Mouse (Mus musculus): ENCODE data around the gene Gm5737. TPM values are rescaled to one million over a fixed set of nuclear protein-coding genes. Genes with fewer than 3 reads are reported as not detected.

Gene Gm5737
- 0.06 TPM in 1 of 2 replicates, not detected in the other for polyA plus RNA-seq (2012; rRNA removed)

GRCm38 (mm10) chr7:120811834-120812415 is at the start of gene Gm5737:
Gm5737 (plus strand) TSS chr7:120812365.
- no peak for DNase-seq (ENCODE audit: low spot score)

- no peak for DNase-seq (ENCODE audit: low spot score)
Measured at GRCm38 (mm10) chr7:120767369-120767768, 44.8 kb upstream of the Gm5737 start.

GRCm38 (mm10) chr7:120771389-120771788 is 40.8 kb upstream of the Gm5737 start:
- DNase-seq (ENCODE audit: low spot score): no peak

GRCm38 (mm10) chr7:120778012-120778411 is 34.2 kb upstream of the Gm5737 start:
- DNase-seq (ENCODE audit: low spot score): no peak

- DNase-seq (ENCODE audit: low spot score): no peak
Measured at GRCm38 (mm10) chr7:120795544-120795943, 16.6 kb upstream of the Gm5737 start.

- DNase-seq (ENCODE audit: low spot score): no peak
Measured at GRCm38 (mm10) chr7:120796369-120796768, 15.8 kb upstream of the Gm5737 start.

- no peak for DNase-seq (ENCODE audit: low spot score)
Measured at GRCm38 (mm10) chr7:120803268-120803667, 8.9 kb upstream of the Gm5737 start.

GRCm38 (mm10) chr7:120809705-120810104 is 2.5 kb upstream of the Gm5737 start:
- no peak for DNase-seq (ENCODE audit: low spot score)

GRCm38 (mm10) chr7:120817552-120817951 is 5.4 kb downstream of the Gm5737 start:
- DNase-seq (ENCODE audit: low spot score): no peak

GRCm38 (mm10) chr7:120819386-120819785 is 7.2 kb downstream of the Gm5737 start:
- no peak for DNase-seq (ENCODE audit: low spot score)

GRCm38 (mm10) chr7:120823248-120823647 is 11.1 kb downstream of the Gm5737 start:
- no peak for DNase-seq (ENCODE audit: low spot score)

GRCm38 (mm10) chr7:120825097-120825496 is 12.9 kb downstream of the Gm5737 start:
- no peak for DNase-seq (ENCODE audit: low spot score)

- DNase-seq (ENCODE audit: low spot score): no peak
Measured at GRCm38 (mm10) chr7:120826408-120826807, 14.2 kb downstream of the Gm5737 start.

- DNase-seq (ENCODE audit: low spot score): peak; percentile 42
Measured at GRCm38 (mm10) chr7:120830431-120831381, 18.5 kb downstream of the Gm5737 start.

GRCm38 (mm10) chr7:120834426-120834825 is 22.3 kb downstream of the Gm5737 start:
- no peak for DNase-seq (ENCODE audit: low spot score)

- peak; percentile 46 for DNase-seq (ENCODE audit: low spot score)
Measured at GRCm38 (mm10) chr7:120834863-120835372, 22.8 kb downstream of the Gm5737 start.

GRCm38 (mm10) chr7:120835449-120836359 is 23.5 kb downstream of the Gm5737 start:
- peak; percentile 96 for DNase-seq (ENCODE audit: low spot score)

- no peak for DNase-seq (ENCODE audit: low spot score)
Measured at GRCm38 (mm10) chr7:120836361-120836760, 24.2 kb downstream of the Gm5737 start.

- DNase-seq (ENCODE audit: low spot score): no peak
Measured at GRCm38 (mm10) chr7:120838436-120839160, 26.4 kb downstream of the Gm5737 start.

GRCm38 (mm10) chr7:120839786-120840185 is 27.6 kb downstream of the Gm5737 start:
- DNase-seq (ENCODE audit: low spot score): no peak
